Mouse (Mus musculus) c-Kit-positive CD71-positive TER-119-negative erythroid progenitor cells, embryonic 14.5 days (primary cell): ENCODE results near the gene Nwd1.

Source experiments
- DNase-seq: peaks from one replicate; pipeline ENCODE4 v3.0.0-alpha.2; 2013; ENCODE audit warnings: low read depth

Gene Nwd1

GRCm38 (mm10) chr8:72762306-72762705, 115.8 kb downstream of the Nwd1 start:
- DNase-seq: no peak

- no peak for DNase-seq
Observed at GRCm38 (mm10) chr8:72765696-72766095, 119.2 kb downstream of the Nwd1 start.

- no peak for DNase-seq
Observed at GRCm38 (mm10) chr8:72766777-72767176, 120.3 kb downstream of the Nwd1 start.
